Mouse (Mus musculus): ENCODE measurements around the gene Pgpep1.

DNA sequence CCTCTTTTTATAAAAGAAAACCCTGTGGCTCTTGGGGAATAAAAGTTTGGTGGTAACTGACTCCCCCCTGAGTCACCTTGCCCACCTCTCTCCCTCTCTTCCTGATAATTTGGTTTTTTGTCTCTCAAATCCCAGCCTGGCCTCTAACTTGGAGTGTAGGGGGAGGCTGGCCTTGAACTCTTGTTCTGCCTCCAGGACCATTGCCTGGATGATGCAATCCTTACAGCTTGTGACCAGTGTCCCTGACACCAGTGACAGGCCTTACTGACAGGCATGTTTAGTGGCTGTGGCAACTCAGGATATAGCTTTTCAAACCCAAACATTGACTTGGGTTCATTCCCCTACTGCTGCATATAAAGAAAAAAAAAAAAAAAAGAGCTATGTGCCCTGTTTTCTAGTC lies 13.4 kb downstream of the Pgpep1 start:
- TF ChIP-seq CTCF (IDR thresholded peaks at IDR 0.05; ENCODE audit: low read depth, low read length) (no peak), EP300 (IDR thresholded peaks at IDR 0.05; ENCODE audit: insufficient read depth, low read depth, low read length) (no peak), POLR2A (IDR thresholded peaks at IDR 0.05; ENCODE audit: insufficient read depth, low read length) (no peak)

All from ES-Bruce4 (cell line).